Mouse (Mus musculus) CH12.LX (cell line): ENCODE measurements around the gene Rbl2. TPM values are rescaled to one million over a fixed set of nuclear protein-coding genes. Genes with fewer than 3 reads are reported as not detected.

ENCODE experiments used
- DNase-seq: peaks from one replicate; pipeline ENCODE4 v3.0.0-alpha.2; 2013; ENCODE audit errors: extremely low read depth
- H3K27ac ChIP-seq: 2 replicates; pipeline ENCODE4 v1.5.1; 2012; ENCODE audit warnings: low read depth, mild to moderate bottlenecking, control low read depth, moderate library complexity; ENCODE audit not compliant: insufficient read depth
- H3K27me3 ChIP-seq: replicated peaks from 2 replicates; pipeline ENCODE3; 2012; ENCODE audit warnings: inconsistent platforms
- H3K36me3 ChIP-seq, 2 experiments: replicated peaks in 1 of 2; 2 replicates each; pipeline versions ENCODE3 to v1.6.1; 2012; ENCODE audit warnings: inconsistent platforms in 1 of 2, low read length in 1 of 2, mild to moderate bottlenecking in 1 of 2, mixed read lengths in 1 of 2, moderate library complexity in 1 of 2; ENCODE audit not compliant: control insufficient read depth in 1 of 2, insufficient read depth in 1 of 2
- H3K4me1 ChIP-seq, 2 experiments: 2 replicates each; pipeline ENCODE4 v1.6.1; 2012; ENCODE audit warnings: inconsistent platforms in 1 of 2, moderate library complexity in 1 of 2; ENCODE audit not compliant: insufficient read depth in 2 of 2, control insufficient read depth in 1 of 2
- H3K4me2 ChIP-seq: 2 replicates; pipeline ENCODE4 v1.6.1; 2012; ENCODE audit warnings: low read depth, mild to moderate bottlenecking, control low read depth; ENCODE audit not compliant: poor library complexity, insufficient read depth, severe bottlenecking
- H3K4me3 ChIP-seq, 3 experiments: fragments of 150-350 bp in 1 of 3; sonication (generic) in 1 of 3; replicated peaks in 1 of 3; 2 replicates each; pipeline versions ENCODE3 to v1.5.1; 2011 to 2012; ENCODE audit warnings: low read depth in 2 of 3, low read length in 2 of 3, mild to moderate bottlenecking in 2 of 3, moderate library complexity in 2 of 3, control low read depth in 1 of 3, improper control_type of control experiment in 1 of 3, inconsistent platforms in 1 of 3, mixed read lengths in 1 of 3; ENCODE audit not compliant: poor library complexity in 1 of 3
- H3K79me2 ChIP-seq: replicated peaks from 2 replicates; pipeline ENCODE4 v1.6.1; 2012; ENCODE audit warnings: mild to moderate bottlenecking, moderate library complexity; ENCODE audit not compliant: control insufficient read depth, poor library complexity, insufficient read depth, severe bottlenecking; ENCODE audit errors: extremely low read depth
- H3K9ac ChIP-seq: 2 replicates; pipeline ENCODE4 v1.6.1; 2012; ENCODE audit warnings: low read depth, mild to moderate bottlenecking, control low read depth, moderate library complexity; ENCODE audit not compliant: insufficient read depth
- H3K9me3 ChIP-seq: replicated peaks from 2 replicates; pipeline ENCODE3; 2012; ENCODE audit warnings: low read length, inconsistent platforms, mixed read lengths
- BHLHE40 ChIP-seq: IDR thresholded peaks from 2 replicates; pipeline ENCODE4 v1.6.1; 2011; ENCODE audit warnings: mild to moderate bottlenecking, low read depth, low read length, improper control_type of control experiment
- E2F4 ChIP-seq: IDR thresholded peaks from 2 replicates; pipeline ENCODE4 v1.6.1; 2011; ENCODE audit warnings: low read depth, low read length, improper control_type of control experiment; ENCODE audit not compliant: insufficient replicate concordance
- EP300 ChIP-seq: IDR thresholded peaks from 2 replicates; pipeline ENCODE4 v1.6.1; 2011; ENCODE audit warnings: low read length, improper control_type of control experiment
- ETS1 ChIP-seq: conservative IDR thresholded peaks from 2 replicates; pipeline ENCODE4 v1.6.1; 2012; ENCODE audit warnings: low read depth, mild to moderate bottlenecking, inconsistent platforms, low read length, improper control_type of control experiment, moderate library complexity
- IRF4 ChIP-seq: IDR thresholded peaks from 2 replicates; pipeline ENCODE4 v1.6.1; 2014; ENCODE audit warnings: low read depth, mild to moderate bottlenecking, inconsistent platforms, low read length, improper control_type of control experiment
- JUN ChIP-seq: IDR thresholded peaks from 2 replicates; pipeline ENCODE4 v1.6.1; 2011; ENCODE audit warnings: low read depth, mild to moderate bottlenecking, low read length, improper control_type of control experiment, moderate library complexity; ENCODE audit not compliant: insufficient read depth
- JUND ChIP-seq: conservative IDR thresholded peaks from 2 replicates; pipeline ENCODE4 v1.6.1; 2011; ENCODE audit warnings: low read depth, low read length, improper control_type of control experiment
- MAZ ChIP-seq: IDR thresholded peaks from 2 replicates; pipeline ENCODE4 v1.6.1; 2012; ENCODE audit warnings: low read depth, mild to moderate bottlenecking, inconsistent platforms, low read length, improper control_type of control experiment, moderate library complexity
- MXI1 ChIP-seq: IDR thresholded peaks from 2 replicates; pipeline ENCODE4 v1.6.1; 2011; ENCODE audit warnings: mild to moderate bottlenecking, low read depth, low read length, improper control_type of control experiment
- NELFE ChIP-seq: IDR thresholded peaks from 2 replicates; pipeline ENCODE4 v1.6.1; 2011; ENCODE audit warnings: low read depth, low read length, improper control_type of control experiment
- PAX5 ChIP-seq: IDR thresholded peaks from 2 replicates; pipeline ENCODE4 v1.6.1; 2012; ENCODE audit warnings: low read length, inconsistent platforms, mixed read lengths
- SIN3A ChIP-seq: IDR thresholded peaks from 2 replicates; pipeline ENCODE4 v1.6.1; 2012; ENCODE audit warnings: low read length, improper control_type of control experiment, inconsistent platforms
- SMC3 ChIP-seq: IDR thresholded peaks from 2 replicates; pipeline ENCODE4 v1.6.1; 2011; ENCODE audit warnings: low read depth, low read length, improper control_type of control experiment
- TBP ChIP-seq: conservative IDR thresholded peaks from 2 replicates; pipeline ENCODE4 v1.6.1; 2011; ENCODE audit warnings: low read depth, low read length, improper control_type of control experiment
- TCF12 ChIP-seq: IDR thresholded peaks from 2 replicates; pipeline ENCODE4 v1.6.1; 2014; ENCODE audit warnings: low read depth, mild to moderate bottlenecking, inconsistent platforms, low read length, improper control_type of control experiment
- USF1 ChIP-seq: IDR thresholded peaks from 2 replicates; pipeline ENCODE4 v1.6.1; 2014; ENCODE audit warnings: low read depth, mild to moderate bottlenecking, inconsistent platforms, low read length, improper control_type of control experiment
- ZKSCAN1 ChIP-seq: IDR thresholded peaks from 2 replicates; pipeline ENCODE4 v1.6.1; 2012; ENCODE audit warnings: low read depth, inconsistent platforms, low read length, improper control_type of control experiment, borderline replicate concordance
- dilution Hi-C: fragments of 300-500 bp; cut with MboI; formaldehyde crosslinking; loops from 2 replicates; pipeline ENCODE4 v1.14.3; 2020; ENCODE audit warnings: low sequenced_read_pairs; ENCODE audit not compliant: extremely low pct_unique_long_range_greater_than_20kb, extremely low pct_ligation_motif_present
- in situ Hi-C: fragments of 300-500 bp; cut with MboI; formaldehyde crosslinking; loops from 3 replicates; pipeline ENCODE4 v1.14.3; 2019; ENCODE audit warnings: low sequenced_read_pairs, low pct_ligation_motif_present, low pct_unique_long_range_greater_than_20kb, mixed read lengths
- polyA plus RNA-seq: library from polyadenylated mRNA; unstranded; fragments of >175 nt; gene quantifications from 2 replicates; pipeline ENCODE4 v1.2.1, GENCODE M21; 2012; ENCODE audit warnings: low read depth; ENCODE audit not compliant: insufficient read length
- total RNA-seq, 2 experiments: library from RNA; depleted of rRNA; stranded (reverse); fragments of 300-350 nt in 1 of 2; fragments of >200 nt in 1 of 2; gene quantifications; 2 replicates each; pipeline ENCODE4 v1.2.3; 2012 to 2014

The Rbl2 gene
- total and polyA plus RNA-seq, 3 experiments, result 19.0 to 21.9 (median 19.2) TPM

- H3K9ac ChIP-seq, result no peak overlapping the region
- H3K36me3 ChIP-seq, result peaks cover 58 to 77% of the 10 kb centered on the region in 2 experiments
- in situ Hi-C loops, result no loop called here
- H3K9me3 ChIP-seq, result no peaks in the 10 kb centered on the region
- no peak overlapping the region for H3K4me2 ChIP-seq
- H3K4me1 ChIP-seq, result peaks cover 0 to 3% of the 10 kb centered on the region in 2 experiments; a peak in 1 of 4 replicates
- H3K4me3 ChIP-seq, result no peak overlapping the region
- dilution Hi-C loops, result no loop called here
- no peak for DNase-seq
- no peak overlapping the region for H3K27ac ChIP-seq
- no peak for TF ChIP-seq IRF4
- no peak for TF ChIP-seq EP300
- TF ChIP-seq TCF12, result no peak
- no peak for TF ChIP-seq MXI1
- TF ChIP-seq JUN, result no peak
- no peaks in the 10 kb centered on the region for H3K27me3 ChIP-seq
- H3K79me2 ChIP-seq, result no peaks in the 10 kb centered on the region
Measured at GRCm38 (mm10) chr8:91046370-91046769, 23.5 kb upstream of the Rbl2 start.

GRCm38 (mm10) chr8:91051037-91051436 is 18.8 kb upstream of the Rbl2 start:
- no peaks in the 10 kb centered on the region for H3K27me3 ChIP-seq
- no peaks in the 10 kb centered on the region for H3K9me3 ChIP-seq
- in situ Hi-C loops, result no loop called here
- no peaks in the 10 kb centered on the region for H3K79me2 ChIP-seq
- no peak overlapping the region for H3K9ac ChIP-seq
- dilution Hi-C loops, result no loop called here
- no peak for DNase-seq
- no peak overlapping the region for H3K4me2 ChIP-seq
- no peak overlapping the region for H3K27ac ChIP-seq
- H3K4me3 ChIP-seq, result no peak overlapping the region
- H3K4me1 ChIP-seq, result peaks cover 0 to 3% of the 10 kb centered on the region in 2 experiments; a peak in 1 of 4 replicates
- no peak for TF ChIP-seq ZKSCAN1
- TF ChIP-seq BHLHE40, result no peak
- no peak for TF ChIP-seq USF1
- TF ChIP-seq SIN3A, result no peak
- TF ChIP-seq PAX5, result no peak
- no peak for TF ChIP-seq JUND
- no peak for TF ChIP-seq MAZ
- no peak for TF ChIP-seq ETS1
- TF ChIP-seq TBP, result no peak
- no peak for TF ChIP-seq SMC3
- no peak for TF ChIP-seq E2F4
- no peak for TF ChIP-seq NELFE
- peaks cover 34 to 66% of the 10 kb centered on the region in 2 experiments for H3K36me3 ChIP-seq
